Mouse (Mus musculus) layer of hippocampus, adult 18-20 months (tissue): ENCODE results near the gene C5ar2. TPM values are rescaled to one million over a fixed set of nuclear protein-coding genes. Genes with fewer than 3 reads are reported as not detected.

Experiments used
- DNase-seq, 2 experiments: peaks; one replicate each; pipeline ENCODE4 v3.0.0; 2022; ENCODE audit warnings: low spot score in 2 of 2
- total RNA-seq, 2 experiments: library from RNA; stranded (reverse); gene quantifications; 2 replicates each; pipeline ENCODE4 v1.2.3; 2021

C5ar2 gene
- total RNA-seq, 2 experiments from 2014 or later = 0.56 to 0.67 TPM

GRCm38 (mm10) chr7:16201136-16201535 is 42.8 kb downstream of the C5ar2 start:
- DNase-seq = no peak

DNA sequence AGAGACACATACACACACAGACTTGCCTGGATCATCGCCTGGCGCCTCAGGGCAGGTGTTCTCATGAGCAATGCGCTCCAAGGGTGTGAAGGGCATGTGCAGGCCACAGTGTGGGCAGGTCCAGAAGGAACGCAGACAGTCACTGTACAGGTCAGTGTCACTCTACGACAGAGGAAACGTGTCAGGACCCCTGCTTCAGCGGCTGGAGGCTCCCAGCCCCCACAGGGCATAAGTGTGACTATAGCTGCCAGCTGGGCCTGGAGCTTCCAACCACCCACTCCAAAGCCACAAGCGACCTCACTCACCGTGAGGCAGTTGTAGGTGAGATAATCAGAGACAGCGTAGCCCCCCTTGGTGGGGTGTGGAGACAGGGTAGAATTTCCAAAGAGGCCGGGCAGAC is 45.4 kb downstream of the C5ar2 start:
- no peak for DNase-seq

DNA sequence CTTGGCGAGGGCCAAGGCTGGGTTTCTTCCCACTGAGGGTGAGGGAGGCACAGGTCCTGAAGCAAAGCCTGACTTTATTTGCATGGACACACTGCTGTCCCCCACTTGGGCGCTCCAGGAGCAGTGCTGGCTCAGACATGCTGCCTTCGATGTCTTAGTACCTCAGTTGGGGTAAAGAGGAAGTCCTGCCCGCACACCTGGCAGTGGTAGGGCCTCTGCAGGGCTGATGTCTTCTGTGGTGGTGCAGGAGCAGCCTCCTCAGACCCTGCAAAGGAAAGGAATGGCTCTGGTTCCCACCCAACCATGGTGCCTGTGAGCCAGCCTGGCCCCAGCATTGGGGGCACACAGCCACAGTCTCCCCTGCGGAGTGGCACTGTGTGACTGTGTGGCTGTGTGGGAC is 46.8 kb downstream of the C5ar2 start:
- no peak for DNase-seq

- DNase-seq = no peak
These were observed 47.3 kb downstream of the C5ar2 start for GRCm38 (mm10) chr7:16196616-16197015.

- DNase-seq = no peak
These were observed 50.3 kb downstream of the C5ar2 start for GRCm38 (mm10) chr7:16193702-16194101.

GRCm38 (mm10) chr7:16192315-16192714 is 51.6 kb downstream of the C5ar2 start:
- peak; percentile 67 to 90 for DNase-seq

GRCm38 (mm10) chr7:16187494-16187893 is 56.5 kb downstream of the C5ar2 start:
- DNase-seq = no peak

Other genes starting within 250 kb of the C5ar2 start
- gene Bicra, start 196.2 kb downstream of the C5ar2 start, total RNA-seq = 10 to 100 TPM; 19.6 to 20.7 TPM
- under 1 TPM; 0.41 to 0.89 TPM for gene Zfp541, start 182.3 kb downstream of the C5ar2 start, total RNA-seq
- gene Napa, start 145.7 kb downstream of the C5ar2 start, total RNA-seq = 100 to 1,000 TPM; 293 to 307 TPM
- 10 to 100 TPM; 34.2 to 34.3 TPM for gene Kptn, start 124.3 kb downstream of the C5ar2 start, total RNA-seq
- gene Slc8a2, start 114.3 kb downstream of the C5ar2 start, total RNA-seq = 100 to 1,000 TPM; 277 to 290 TPM
- gene Meis3, start 69.1 kb downstream of the C5ar2 start, total RNA-seq = 10 to 100 TPM; 33.7 to 38.2 TPM
- gene Dhx34, start 22.1 kb downstream of the C5ar2 start, total RNA-seq = 10 to 100 TPM; 10.7 to 12.5 TPM
- gene C5ar1, start 15.4 kb upstream of the C5ar2 start, total RNA-seq = 1 to 10 TPM; 1.2 to 1.6 TPM
- gene Inafm1, start 29.5 kb upstream of the C5ar2 start, total RNA-seq = 10 to 100 TPM; 31.9 to 34.8 TPM
- gene Ccdc9, start 42.6 kb upstream of the C5ar2 start, total RNA-seq = 10 to 100 TPM; 72.4 to 80.2 TPM
- gene Bbc3, start 64.2 kb upstream of the C5ar2 start, total RNA-seq = 10 to 100 TPM in 1 of 2 experiments, 1 to 10 TPM in 1; 8.2 to 12.4 TPM
- 100 to 1,000 TPM in 1 of 2 experiments, 10 to 100 TPM in 1; 95.4 to 100 TPM for gene Sae1, start 143.7 kb upstream of the C5ar2 start, total RNA-seq
- gene Zc3h4, start 156.8 kb upstream of the C5ar2 start, total RNA-seq = 10 to 100 TPM; 55.9 to 56.9 TPM
- gene Tmem160, start 208.6 kb upstream of the C5ar2 start, total RNA-seq = 10 to 100 TPM; 63.6 to 66.4 TPM
- 10 to 100 TPM; 14.5 to 17.6 TPM for gene Npas1, start 233.6 kb upstream of the C5ar2 start, total RNA-seq